ENCODE assay signal across 23 mouse cellular contexts in genomic region chr2:146586381-146586780, GRCm38 (mm10).
A peak's percentile ranks its signal among the peaks of the same experiment; 100 is the strongest.
DNase-seq lines count a peak whose midpoint lies in the region; ATAC-seq and TF ChIP-seq lines count a peak whose summit lies in the region.
"Had no signal": no experiment of that assay in that cellular context is flagged by ENCODE, and none has a peak within 500 bp of the region (broad histone marks: within the 10 kb centered on the region; RNA-seq: fewer than 3 reads in every experiment).

No protein-coding gene starts in this region.

- no peak for TF ChIP-seq POLR2A in bone marrow macrophage, adult 2 months (IDR thresholded peaks at IDR 0.05; ENCODE audit: borderline replicate concordance, low read depth, low read length)

- H3K9me3 ChIP-seq in liver, postnatal 0 days (ENCODE audit: low read length) = no peaks in the 10 kb centered on the region
- H3K9me3 ChIP-seq: heart, embryonic 13.5 days; hindbrain, embryonic 12.5 days; limb, embryonic 13.5 days; lung, embryonic 15.5 days; midbrain, embryonic 15.5 days; neural tube, embryonic 12.5 days; stomach, embryonic 15.5 days had no signal

- H3K27ac ChIP-seq in bone marrow macrophage, adult 2 months (ENCODE audit: insufficient read depth, low read depth, low read length) = peak overlapping the region; percentile 41
- H3K27ac ChIP-seq in liver, postnatal 0 days (ENCODE audit: low read depth) = peak overlapping the region; percentile 77
- H3K27ac ChIP-seq: heart, embryonic 13.5 days; hindbrain, embryonic 12.5 days; layer of hippocampus, adult 2 months; limb, embryonic 13.5 days; lung, embryonic 15.5 days; midbrain, embryonic 15.5 days; neural tube, embryonic 12.5 days; stomach, embryonic 15.5 days had no signal

- H3K4me2 ChIP-seq in liver, postnatal 0 days (ENCODE audit: low read depth, low read length) = no peak overlapping the region
- H3K4me2 ChIP-seq: heart, embryonic 13.5 days; hindbrain, embryonic 12.5 days; limb, embryonic 13.5 days; lung, embryonic 15.5 days; midbrain, embryonic 15.5 days; neural tube, embryonic 12.5 days; stomach, embryonic 15.5 days had no signal

- no peak overlapping the region for H3K9ac ChIP-seq in liver, postnatal 0 days (replicated peaks)
- H3K9ac ChIP-seq: heart, embryonic 13.5 days; hindbrain, embryonic 12.5 days; limb, embryonic 13.5 days; lung, embryonic 15.5 days; midbrain, embryonic 15.5 days; neural tube, embryonic 12.5 days; stomach, embryonic 15.5 days had no signal

- H3K27me3 ChIP-seq in liver, postnatal 0 days (ENCODE audit: insufficient read depth, low read length) = no peaks in the 10 kb centered on the region
- H3K27me3 ChIP-seq: heart, embryonic 13.5 days; hindbrain, embryonic 12.5 days; limb, embryonic 13.5 days; lung, embryonic 15.5 days; midbrain, embryonic 15.5 days; neural tube, embryonic 12.5 days; stomach, embryonic 15.5 days had no signal

- 64% methylated on average over 1 of the region's 1 CpGs for WGBS in liver, postnatal 0 days (ENCODE audit: insufficient replicate concordance)

- H3K4me3 ChIP-seq in bone marrow macrophage, adult 2 months (ENCODE audit: insufficient read depth, low read length) = no peak overlapping the region
- no peak overlapping the region for H3K4me3 ChIP-seq in liver, postnatal 0 days (ENCODE audit: low read depth, low read length)
- H3K4me3 ChIP-seq: heart, embryonic 13.5 days; hindbrain, embryonic 12.5 days; layer of hippocampus, adult 2 months; limb, embryonic 13.5 days; lung, embryonic 15.5 days; midbrain, embryonic 15.5 days; neural tube, embryonic 12.5 days; stomach, embryonic 15.5 days had no signal

- peak; percentile 10 to 14 for DNase-seq in adrenal gland, postnatal 36 days
- DNase-seq in adrenal gland, postnatal 4 days (ENCODE audit: low spot score in 2 of 2) = no peak
- peak; percentile 45 to 67 for DNase-seq in lung, adult 18-20 months
- DNase-seq in lung, postnatal 10 days = no peak
- no peak for DNase-seq in liver, postnatal 0 days
- no peak for DNase-seq in right cerebral cortex, postnatal 4 days
- DNase-seq: cerebellum, adult 2 months; cerebellum, postnatal 25 days; heart, postnatal 14 days; kidney, postnatal 25 days; right cerebral cortex, adult 18-20 months; thymus, postnatal 25 days had no signal

- no peaks in the 10 kb centered on the region for H3K36me3 ChIP-seq in liver, postnatal 0 days (replicated peaks; ENCODE audit: insufficient read depth, low read length)
- H3K36me3 ChIP-seq: heart, embryonic 13.5 days; hindbrain, embryonic 12.5 days; limb, embryonic 13.5 days; lung, embryonic 15.5 days; midbrain, embryonic 15.5 days; neural tube, embryonic 12.5 days; stomach, embryonic 15.5 days had no signal

- peaks cover 21% of the 10 kb centered on the region for H3K4me1 ChIP-seq in bone marrow macrophage, adult 2 months (ENCODE audit: control insufficient read depth, insufficient read depth, low read length)
- H3K4me1 ChIP-seq in liver, postnatal 0 days (ENCODE audit: insufficient read depth) = peaks cover 6% of the 10 kb centered on the region
- H3K4me1 ChIP-seq: hindbrain, embryonic 12.5 days; limb, embryonic 13.5 days; lung, embryonic 15.5 days; midbrain, embryonic 15.5 days; neural tube, embryonic 12.5 days; stomach, embryonic 15.5 days had no signal

- TF ChIP-seq EP300 in liver, postnatal 0 days (IDR thresholded peaks at IDR 0.05; ENCODE audit: low read depth) = no peak

- no peak for TF ChIP-seq CTCF in bone marrow macrophage, adult 2 months (IDR thresholded peaks at IDR 0.05; ENCODE audit: low read depth, low read length)
- no peak for TF ChIP-seq CTCF in liver, postnatal 0 days (IDR thresholded peaks at IDR 0.05; ENCODE audit: low read depth)

- ATAC-seq in liver, postnatal 0 days = peak; percentile 67; the same call in 1 of the 2 replicates
- ATAC-seq: forebrain, embryonic 14.5 days; intestine, postnatal 0 days; midbrain, embryonic 15.5 days had no signal

Comparison
In these comparisons a context has a peak if more than half of its experiments do, and no peak if none do; other contexts are left out.
1. DNase-seq: peak in adrenal gland, postnatal 36 days (2 of 2) and lung, adult 18-20 months (2 of 2); none in adrenal gland, postnatal 4 days (0 of 2), lung, postnatal 10 days (single experiment), liver, postnatal 0 days (single experiment) and right cerebral cortex, postnatal 4 days (single experiment).